Mouse (Mus musculus) thymus, postnatal 10 days (tissue): ENCODE measurements around the gene Slc18b1.

ENCODE experiments used
- DNase-seq, 2 experiments: peaks; one replicate each; pipeline ENCODE4 v3.0.0; 2021; ENCODE audit warnings: low spot score in 2 of 2

Gene Slc18b1

GRCm38 (mm10) chr10:23806201-23806600, 9.4 kb downstream of the Slc18b1 start:
- DNase-seq = no peak

GRCm38 (mm10) chr10:23811635-23812437, 15.1 kb downstream of the Slc18b1 start:
- peak; percentile 23 to 68 for DNase-seq

- DNase-seq = no peak
These were observed 15.6 kb downstream of the Slc18b1 start for GRCm38 (mm10) chr10:23812438-23812759.

- no peak for DNase-seq
These were observed 16.3 kb downstream of the Slc18b1 start for GRCm38 (mm10) chr10:23812852-23813766.

GRCm38 (mm10) chr10:23815168-23815567, 18.4 kb downstream of the Slc18b1 start:
- peak; percentile 27 to 67 for DNase-seq

GRCm38 (mm10) chr10:23816241-23816640, 19.5 kb downstream of the Slc18b1 start:
- no peak for DNase-seq

- no peak for DNase-seq
These were observed 29.7 kb downstream of the Slc18b1 start for GRCm38 (mm10) chr10:23826516-23826915.

GRCm38 (mm10) chr10:23836003-23836964, 39.5 kb downstream of the Slc18b1 start:
- DNase-seq = no peak

GRCm38 (mm10) chr10:23837115-23837514, 40.3 kb downstream of the Slc18b1 start:
- no peak for DNase-seq

- no peak for DNase-seq
These were observed 42.1 kb downstream of the Slc18b1 start for GRCm38 (mm10) chr10:23838910-23839309.

GRCm38 (mm10) chr10:23839368-23839767, 42.6 kb downstream of the Slc18b1 start:
- DNase-seq = no peak

GRCm38 (mm10) chr10:23840496-23840895, 43.7 kb downstream of the Slc18b1 start:
- DNase-seq = no peak

- DNase-seq = no peak
These were observed 54.6 kb downstream of the Slc18b1 start, which contains the start of gene Vnn3 for GRCm38 (mm10) chr10:23851228-23851912. TSS of gene Vnn3 (plus strand) at chr10:23851462.

- DNase-seq = no peak
These were observed 55.3 kb downstream of the Slc18b1 start for GRCm38 (mm10) chr10:23852096-23852495.

GRCm38 (mm10) chr10:23864362-23865312, 67.9 kb downstream of the Slc18b1 start:
- no peak for DNase-seq
